Mouse (Mus musculus) neural tube, embryonic 15.5 days (tissue): ENCODE measurements around the gene Hmcn2. TPM values are rescaled to one million over a fixed set of nuclear protein-coding genes. Genes with fewer than 3 reads are reported as not detected.

ENCODE experiments used
- ATAC-seq: fragments of 200-750 bp; cut with Nextera tagmentation; 2 replicates; pipeline ENCODE4 v1.8.0; 2017; ENCODE audit warnings: mild to moderate bottlenecking, moderate TSS enrichment, moderate library complexity; ENCODE audit not compliant: low FRiP score
- H3K27ac ChIP-seq: fragments of 300-500 bp; sonication (generic); replicated peaks from 2 replicates; pipeline ENCODE4 v1.5.1; 2015; ENCODE audit warnings: mild to moderate bottlenecking, inconsistent platforms
- H3K27me3 ChIP-seq: fragments of 300-500 bp; sonication (generic); replicated peaks from 2 replicates; pipeline ENCODE4 v1.6.1; 2015; ENCODE audit warnings: inconsistent platforms
- H3K36me3 ChIP-seq: fragments of 300-500 bp; sonication (generic); 2 replicates; pipeline ENCODE4 v1.6.1; 2015; ENCODE audit warnings: inconsistent platforms
- H3K4me1 ChIP-seq: fragments of 300-500 bp; sonication (generic); 2 replicates; pipeline ENCODE4 v1.6.1; 2015; ENCODE audit warnings: inconsistent platforms
- H3K4me2 ChIP-seq: fragments of 300-500 bp; sonication (generic); 2 replicates; pipeline ENCODE4 v1.6.1; 2015; ENCODE audit warnings: inconsistent platforms, mild to moderate bottlenecking, moderate library complexity
- H3K4me3 ChIP-seq: fragments of 300-500 bp; sonication (generic); replicated peaks from 2 replicates; pipeline ENCODE4 v1.5.1; 2015; ENCODE audit warnings: mild to moderate bottlenecking, inconsistent platforms
- H3K9ac ChIP-seq: fragments of 300-500 bp; sonication (generic); replicated peaks from 2 replicates; pipeline ENCODE4 v1.6.1; 2015; ENCODE audit warnings: mild to moderate bottlenecking, inconsistent platforms
- H3K9me3 ChIP-seq: fragments of 300-500 bp; sonication (generic); replicated peaks from 2 replicates; pipeline ENCODE4 v1.6.1; 2016; ENCODE audit warnings: inconsistent platforms
- WGBS: fragments of 180-500 bp; shearing (Covaris S2); methylation state at CpG from one replicate; pipeline ENCODE4 v1.1.7; 2015; ENCODE audit warnings: mixed read lengths; 5-methylcytosine and 5-hydroxymethylcytosine counted together
- polyA plus RNA-seq: library from polyadenylated mRNA; unstranded; fragments of >200 nt; fragmentation: Nextera tagmentation; extraction: Ambion mirVana; gene quantifications from 2 replicates; pipeline ENCODE4 v1.2.1, GENCODE M21; 2015

Gene Hmcn2
- polyA plus RNA-seq, 1 experiment from 2014 or later = 0.44 TPM

DNA sequence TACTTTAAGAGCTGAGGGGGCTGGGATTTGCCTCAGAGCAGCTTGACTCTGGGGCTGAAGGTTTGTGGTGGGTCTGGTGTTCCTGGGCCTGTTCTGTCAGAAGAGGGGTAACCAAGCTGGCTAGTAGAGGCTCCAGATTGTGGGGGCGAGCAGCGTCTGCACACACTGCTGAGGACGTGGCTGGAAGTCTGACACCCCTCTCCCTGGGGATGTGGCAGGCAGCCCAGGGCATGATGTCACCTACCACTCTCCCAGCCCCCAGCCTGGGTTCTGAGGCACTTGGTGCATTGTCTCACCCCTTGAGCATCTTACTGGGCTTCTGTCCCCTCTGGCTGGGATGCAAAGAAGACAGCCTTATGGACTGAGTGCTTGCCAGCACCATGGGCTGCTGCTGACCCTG is 34.2 kb downstream of the Hmcn2 start:
- Histone ChIP-seq H3K4me3 (no peak overlapping the region), H3K36me3 (no peaks in the 10 kb centered on the region), H3K4me1 (no peaks in the 10 kb centered on the region), H3K4me2 (no peak overlapping the region), H3K9me3 (no peaks in the 10 kb centered on the region), H3K27ac (no peak overlapping the region), H3K27me3 (peaks cover 11% of the 10 kb centered on the region; the same call in 1 of the 2 replicates), H3K9ac (no peak overlapping the region)
- ATAC-seq = no peak
- 61% methylated on average over 3 of the region's 3 CpGs for WGBS

DNA sequence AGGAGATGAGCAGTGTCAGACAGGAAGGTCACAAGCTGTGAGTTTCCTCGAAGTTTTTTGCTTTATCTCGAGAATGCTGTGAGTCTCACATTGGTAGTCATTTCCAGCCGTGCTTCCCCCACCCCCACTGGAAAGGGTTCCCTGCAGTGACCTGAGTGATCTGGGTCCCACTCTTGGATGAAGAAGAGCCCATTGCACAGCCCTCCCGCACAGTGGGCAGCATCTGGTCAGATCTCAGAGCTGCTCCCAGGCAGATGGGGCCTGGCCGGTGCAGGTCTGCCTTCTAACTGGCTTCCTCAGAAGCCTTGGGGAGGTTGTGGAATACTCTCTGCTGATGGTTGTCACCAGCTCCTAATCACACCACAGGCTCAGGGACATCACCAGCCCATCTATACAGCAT is 34.6 kb downstream of the Hmcn2 start:
- Histone ChIP-seq H3K27me3 (peaks cover 11% of the 10 kb centered on the region; the same call in 1 of the 2 replicates), H3K9me3 (no peaks in the 10 kb centered on the region), H3K4me3 (no peak overlapping the region), H3K9ac (no peak overlapping the region), H3K27ac (no peak overlapping the region), H3K4me1 (no peaks in the 10 kb centered on the region), H3K4me2 (no peak overlapping the region), H3K36me3 (no peaks in the 10 kb centered on the region)
- no peak for ATAC-seq
- 71% methylated on average over 5 of the region's 5 CpGs for WGBS

DNA sequence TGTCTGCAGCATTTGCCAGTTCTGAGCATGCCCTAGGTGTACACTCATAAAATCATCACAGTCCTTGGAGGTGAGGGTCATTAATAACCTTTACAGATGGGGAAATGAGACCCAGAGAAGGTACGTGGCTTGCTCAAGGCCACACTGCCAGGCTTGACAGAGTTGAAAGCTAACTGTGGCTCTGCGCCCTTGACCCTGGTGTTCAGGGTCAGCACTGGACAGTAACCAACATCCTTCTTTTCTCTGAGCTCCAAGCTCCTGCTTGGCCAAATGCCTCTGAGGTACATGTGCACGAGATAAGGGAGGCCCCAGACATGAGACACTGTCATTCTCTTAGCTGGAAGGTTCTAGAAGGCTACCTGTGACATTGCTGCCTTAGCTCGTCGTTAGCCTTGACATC is 42.6 kb downstream of the Hmcn2 start:
- Histone ChIP-seq H3K4me2 (no peak overlapping the region), H3K27me3 (no peaks in the 10 kb centered on the region), H3K36me3 (no peaks in the 10 kb centered on the region), H3K4me3 (no peak overlapping the region), H3K27ac (no peak overlapping the region), H3K9ac (no peak overlapping the region), H3K4me1 (no peaks in the 10 kb centered on the region), H3K9me3 (no peaks in the 10 kb centered on the region)
- WGBS = 83% methylated on average over 5 of the region's 5 CpGs
- ATAC-seq = no peak

DNA sequence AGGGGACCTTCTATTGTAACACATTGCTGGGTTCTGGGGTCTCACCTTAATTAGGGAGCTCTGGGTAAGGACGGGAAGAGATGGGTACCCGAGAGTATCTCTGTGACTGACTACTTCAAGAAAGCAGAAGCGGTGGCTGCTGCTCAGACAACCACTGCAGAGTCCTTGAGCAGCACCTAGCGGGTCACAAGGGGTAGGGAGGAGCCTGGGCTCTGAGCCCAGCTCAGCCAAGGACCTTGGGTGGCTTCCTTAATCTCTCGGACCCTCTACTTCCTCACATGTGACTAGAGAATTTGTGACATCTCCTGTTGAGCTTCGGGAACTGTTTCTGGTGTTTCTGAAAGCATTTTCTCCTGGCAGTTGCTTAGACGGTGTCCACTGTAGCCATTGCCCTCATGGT is 45.1 kb downstream of the Hmcn2 start:
- no peak for ATAC-seq
- H3K27ac ChIP-seq = no peak overlapping the region

DNA sequence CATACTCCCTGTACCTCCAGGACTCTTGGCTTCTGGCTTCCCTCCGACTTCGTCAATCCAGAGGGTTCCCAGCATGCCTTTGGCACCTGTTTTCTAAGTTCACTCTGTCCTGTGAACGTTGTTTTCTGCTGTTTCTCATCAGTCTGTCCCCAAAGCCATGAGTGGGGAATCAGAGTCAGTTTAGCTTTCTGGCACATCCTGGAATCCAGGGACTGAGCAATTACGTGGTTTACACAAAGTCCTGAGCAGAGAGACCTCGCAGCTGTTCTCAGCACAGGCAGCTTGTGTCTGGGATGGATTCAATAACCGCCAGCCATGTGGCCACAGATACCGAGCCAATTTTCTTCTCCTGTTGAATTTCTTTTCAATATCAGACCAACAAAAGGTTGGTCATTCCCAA is 53.0 kb downstream of the Hmcn2 start:
- H3K4me3 ChIP-seq = no peak overlapping the region
- no peak overlapping the region for H3K4me2 ChIP-seq
- WGBS = 84% methylated on average over 7 of the region's 7 CpGs
- no peaks in the 10 kb centered on the region; the same call in 1 of the 2 replicates for H3K27me3 ChIP-seq
- no peak for ATAC-seq
- H3K27ac ChIP-seq = no peak overlapping the region
- peaks cover 8% of the 10 kb centered on the region for H3K4me1 ChIP-seq
- no peak overlapping the region for H3K9ac ChIP-seq
- no peaks in the 10 kb centered on the region for H3K36me3 ChIP-seq
- H3K9me3 ChIP-seq = no peaks in the 10 kb centered on the region; the same call in 1 of the 2 replicates

More for the DNA sequence above, 45.1 kb downstream of the Hmcn2 start:
- H3K4me3 ChIP-seq = no peak overlapping the region
- H3K9ac ChIP-seq = no peak overlapping the region
- H3K4me2 ChIP-seq = no peak overlapping the region
- H3K4me1 ChIP-seq = no peaks in the 10 kb centered on the region
- no peaks in the 10 kb centered on the region for H3K9me3 ChIP-seq
- 81% methylated on average over 7 of the region's 7 CpGs for WGBS
- H3K27me3 ChIP-seq = no peaks in the 10 kb centered on the region; the same call in 1 of the 2 replicates
- H3K36me3 ChIP-seq = no peaks in the 10 kb centered on the region

DNA sequence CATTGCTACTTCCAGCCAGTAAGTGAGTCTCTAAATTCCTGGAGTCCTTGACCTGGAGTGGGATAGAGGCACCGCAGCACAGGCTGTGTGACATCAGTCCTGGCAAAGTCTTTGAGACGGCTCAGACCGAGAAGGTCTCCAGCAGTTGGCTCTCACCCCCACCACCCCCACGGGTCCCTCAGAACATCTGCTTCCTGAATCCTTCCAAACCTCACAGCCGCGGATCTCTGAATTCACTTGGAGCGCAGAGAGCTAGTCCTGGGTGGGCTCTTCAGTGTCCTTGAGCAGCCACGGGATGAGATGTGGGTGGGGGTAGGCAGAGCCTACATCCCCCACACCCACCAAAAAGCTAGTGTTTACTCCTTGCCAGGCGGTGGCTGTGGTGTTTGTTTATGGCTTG is 57.2 kb downstream of the Hmcn2 start:
- no peak for ATAC-seq
- WGBS = 54% methylated on average over 9 of the region's 9 CpGs
- H3K27me3 ChIP-seq = no peaks in the 10 kb centered on the region
- no peak overlapping the region for H3K4me3 ChIP-seq
- H3K9me3 ChIP-seq = no peaks in the 10 kb centered on the region; the same call in 1 of the 2 replicates
- H3K4me1 ChIP-seq = peaks cover 22% of the 10 kb centered on the region
- H3K4me2 ChIP-seq = no peak overlapping the region
- H3K27ac ChIP-seq = peak overlapping the region; percentile 30; the same call in 1 of the 2 replicates
- H3K36me3 ChIP-seq = no peaks in the 10 kb centered on the region
- H3K9ac ChIP-seq = no peak overlapping the region

DNA sequence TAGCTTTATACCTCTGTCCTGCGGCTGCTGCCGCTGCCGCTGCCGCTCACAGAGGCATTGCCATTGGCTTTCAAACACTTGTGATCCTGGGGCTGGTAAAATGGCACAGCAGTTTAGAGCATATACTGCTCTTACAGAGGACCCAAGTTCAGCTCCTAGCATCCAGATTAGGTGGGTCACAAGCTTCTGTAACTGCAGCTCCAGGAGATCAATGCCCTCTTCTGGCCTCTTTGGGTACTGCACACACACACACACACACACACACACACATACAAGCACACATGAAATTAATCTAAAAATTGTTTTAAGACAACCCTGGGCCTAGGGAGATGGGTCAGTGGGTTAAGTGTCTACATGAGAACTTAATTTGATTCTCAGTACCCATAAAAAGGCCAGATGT is 58.0 kb downstream of the Hmcn2 start:
- ATAC-seq = no peak
- Histone ChIP-seq H3K27me3 (no peaks in the 10 kb centered on the region), H3K4me3 (no peak overlapping the region), H3K27ac (peak overlapping the region; percentile 30), H3K36me3 (no peaks in the 10 kb centered on the region), H3K4me1 (peaks cover 22% of the 10 kb centered on the region), H3K4me2 (no peak overlapping the region), H3K9ac (no peak overlapping the region), H3K9me3 (no peaks in the 10 kb centered on the region; the same call in 1 of the 2 replicates)
- WGBS = 94% methylated on average over 4 of the region's 4 CpGs

DNA sequence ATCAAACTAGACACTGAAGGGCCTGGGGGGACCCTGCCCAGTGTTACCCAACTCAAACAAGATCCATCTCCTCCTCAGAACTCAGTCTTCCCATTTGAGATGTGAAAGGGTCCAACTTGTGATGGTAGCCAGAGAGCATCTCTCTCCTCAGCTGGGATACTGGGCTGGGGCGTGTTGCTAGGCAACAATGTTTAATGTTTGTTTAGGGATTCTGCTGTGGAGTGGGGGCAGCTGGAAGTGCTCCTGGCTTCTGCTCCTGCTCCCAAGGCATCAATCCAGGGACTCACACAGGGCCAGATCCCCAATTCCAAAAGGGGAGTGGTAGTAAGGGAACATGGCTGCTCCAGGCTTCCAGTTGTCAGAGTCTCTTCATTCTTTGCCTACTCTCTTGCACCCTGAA is 60.2 kb downstream of the Hmcn2 start:
- H3K27ac ChIP-seq = no peak overlapping the region
- no peak for ATAC-seq
- WGBS = 78% methylated on average over 1 of the region's 1 CpGs

DNA sequence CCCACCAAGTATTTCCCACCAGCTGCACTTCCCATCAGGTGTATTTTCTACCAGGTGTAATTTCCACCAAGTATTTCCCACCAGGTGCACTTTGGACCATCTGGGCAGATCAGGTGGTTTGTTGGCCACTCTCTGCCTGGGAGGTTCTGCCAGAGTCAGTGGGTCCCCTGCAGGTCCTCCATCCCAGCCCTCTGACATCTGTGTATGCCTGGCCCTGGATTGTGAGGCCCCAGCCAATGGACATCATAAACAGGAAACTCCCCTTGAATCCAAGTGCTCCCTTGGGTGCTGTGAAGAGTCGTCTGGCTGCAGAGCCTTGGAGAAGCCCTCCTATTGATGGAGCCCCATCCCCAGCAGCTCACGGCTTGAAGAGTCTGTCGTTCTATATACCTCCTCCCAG is 61.8 kb downstream of the Hmcn2 start:
- Histone ChIP-seq H3K4me3 (no peak overlapping the region), H3K9me3 (no peaks in the 10 kb centered on the region; the same call in 1 of the 2 replicates), H3K27ac (no peak overlapping the region), H3K4me1 (peaks cover 22% of the 10 kb centered on the region), H3K4me2 (no peak overlapping the region), H3K36me3 (no peaks in the 10 kb centered on the region), H3K9ac (no peak overlapping the region), H3K27me3 (no peaks in the 10 kb centered on the region)
- no peak for ATAC-seq
- WGBS = 38% methylated on average over 3 of the region's 3 CpGs

More for the DNA sequence above, 60.2 kb downstream of the Hmcn2 start:
- Histone ChIP-seq H3K27me3 (no peaks in the 10 kb centered on the region), H3K36me3 (no peaks in the 10 kb centered on the region), H3K4me3 (no peak overlapping the region), H3K4me1 (peaks cover 22% of the 10 kb centered on the region), H3K9ac (no peak overlapping the region), H3K4me2 (no peak overlapping the region), H3K9me3 (no peaks in the 10 kb centered on the region; the same call in 1 of the 2 replicates)

DNA sequence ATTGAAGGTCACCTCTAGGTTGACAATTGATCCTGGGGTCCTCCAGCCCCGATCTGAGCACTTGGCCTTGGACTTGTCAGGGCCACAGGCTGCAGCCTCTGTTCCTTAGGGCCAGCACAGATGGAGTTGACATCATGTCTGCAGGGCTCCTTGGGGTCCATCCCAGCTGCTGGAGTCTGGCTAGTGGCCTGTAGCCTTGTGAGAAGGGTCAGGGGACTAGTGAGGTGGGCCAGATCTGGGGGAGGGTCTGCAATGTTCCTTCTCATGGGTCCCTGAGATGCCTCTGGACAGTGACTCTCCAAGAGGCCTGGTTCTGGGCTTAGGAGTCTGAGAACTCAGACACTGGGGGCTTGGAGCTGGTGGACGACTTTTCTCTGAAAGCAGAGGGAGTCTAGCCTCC is 63.3 kb downstream of the Hmcn2 start:
- H3K4me2 ChIP-seq = no peak overlapping the region
- 65% methylated on average over 2 of the region's 2 CpGs for WGBS
- H3K27ac ChIP-seq = no peak overlapping the region
- H3K9ac ChIP-seq = no peak overlapping the region
- no peak overlapping the region for H3K4me3 ChIP-seq
- H3K4me1 ChIP-seq = peaks cover 14% of the 10 kb centered on the region
- H3K9me3 ChIP-seq = no peaks in the 10 kb centered on the region
- H3K27me3 ChIP-seq = no peaks in the 10 kb centered on the region; the same call in 1 of the 2 replicates
- no peaks in the 10 kb centered on the region for H3K36me3 ChIP-seq
- no peak for ATAC-seq

DNA sequence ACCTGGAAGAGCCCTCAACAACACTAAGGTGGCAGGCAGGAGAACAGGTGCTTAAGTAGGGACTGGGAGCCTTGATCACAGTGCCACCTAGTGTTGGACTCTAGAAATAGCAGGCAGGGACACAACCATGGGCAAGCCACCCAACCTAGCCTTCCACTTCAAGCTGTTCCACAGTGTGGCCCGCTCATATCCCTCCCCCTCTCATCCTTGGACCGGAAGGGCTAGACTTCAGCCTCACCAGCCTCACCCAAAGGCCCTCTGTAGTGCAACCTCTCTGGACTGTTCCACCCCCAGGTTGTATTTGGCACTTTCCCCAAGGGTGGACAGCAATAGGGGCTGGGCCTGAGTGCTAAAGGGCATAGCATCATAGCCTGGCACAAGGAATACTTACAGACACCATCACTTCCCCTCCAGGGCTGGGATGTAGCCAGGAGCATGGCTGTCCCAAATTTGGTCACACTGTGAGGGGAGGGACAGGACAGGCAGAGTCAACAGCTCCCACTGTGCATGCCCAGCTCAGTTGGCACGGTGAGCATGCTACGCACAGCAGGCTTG is 67.2 kb downstream of the Hmcn2 start:
- Histone ChIP-seq H3K27me3 (peaks cover 3% of the 10 kb centered on the region; the same call in 1 of the 2 replicates), H3K4me2 (no peak overlapping the region), H3K9ac (no peak overlapping the region), H3K4me3 (no peak overlapping the region), H3K27ac (no peak overlapping the region), H3K9me3 (no peaks in the 10 kb centered on the region), H3K4me1 (no peaks in the 10 kb centered on the region), H3K36me3 (no peaks in the 10 kb centered on the region)
- peak; percentile 65; the same call in 1 of the 2 replicates for ATAC-seq
- WGBS = 55% methylated on average over 4 of the region's 4 CpGs

DNA sequence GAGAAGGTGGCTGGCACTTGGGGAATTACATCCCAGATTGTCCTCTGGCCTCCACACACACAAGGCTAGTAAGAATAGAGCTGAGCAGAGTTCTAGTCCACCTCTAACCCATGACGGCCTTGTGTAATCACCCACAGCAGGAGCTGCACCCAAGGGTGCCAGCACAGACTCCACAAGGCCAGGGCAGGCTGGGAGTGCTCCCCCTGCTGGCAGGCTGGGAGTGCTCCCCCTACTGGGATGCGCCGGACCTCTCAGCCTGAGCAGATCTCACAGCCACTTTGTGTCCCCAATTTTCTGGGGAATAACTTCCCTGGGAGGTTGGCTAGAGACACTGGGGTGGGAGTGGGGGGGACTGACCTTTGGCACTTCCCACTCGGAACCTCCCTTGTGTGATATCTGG is 68.7 kb downstream of the Hmcn2 start:
- Histone ChIP-seq H3K36me3 (no peaks in the 10 kb centered on the region), H3K27me3 (peaks cover 3% of the 10 kb centered on the region; the same call in 1 of the 2 replicates), H3K4me2 (no peak overlapping the region), H3K27ac (no peak overlapping the region), H3K9me3 (no peaks in the 10 kb centered on the region), H3K4me3 (no peak overlapping the region), H3K9ac (no peak overlapping the region), H3K4me1 (no peaks in the 10 kb centered on the region)
- ATAC-seq = no peak
- WGBS = 33% methylated on average over 4 of the region's 4 CpGs
